Mouse (Mus musculus) adrenal gland, adult 8-10 months (tissue): ENCODE results near the gene Shisa9. TPM values are rescaled to one million over a fixed set of nuclear protein-coding genes. Genes with fewer than 3 reads are reported as not detected.
A peak's percentile ranks its signal among the peaks of the same experiment; 100 is the strongest.
"Not testable (repeated sequence)": the region's sequence is repeated elsewhere in the genome, so short reads cannot be mapped to it uniquely, and the experiment has no call there.

Source experiments
- DNase-seq: peaks from one replicate; pipeline ENCODE4 v3.0.0; 2022
- total RNA-seq, 4 experiments: library from RNA; stranded (reverse); gene quantifications; 2 replicates each; pipeline ENCODE4 v1.2.4; 2022

The Shisa9 gene
- 1 to 10 TPM; 4.5 to 8.7 (median 7.2) TPM for total RNA-seq

DNA sequence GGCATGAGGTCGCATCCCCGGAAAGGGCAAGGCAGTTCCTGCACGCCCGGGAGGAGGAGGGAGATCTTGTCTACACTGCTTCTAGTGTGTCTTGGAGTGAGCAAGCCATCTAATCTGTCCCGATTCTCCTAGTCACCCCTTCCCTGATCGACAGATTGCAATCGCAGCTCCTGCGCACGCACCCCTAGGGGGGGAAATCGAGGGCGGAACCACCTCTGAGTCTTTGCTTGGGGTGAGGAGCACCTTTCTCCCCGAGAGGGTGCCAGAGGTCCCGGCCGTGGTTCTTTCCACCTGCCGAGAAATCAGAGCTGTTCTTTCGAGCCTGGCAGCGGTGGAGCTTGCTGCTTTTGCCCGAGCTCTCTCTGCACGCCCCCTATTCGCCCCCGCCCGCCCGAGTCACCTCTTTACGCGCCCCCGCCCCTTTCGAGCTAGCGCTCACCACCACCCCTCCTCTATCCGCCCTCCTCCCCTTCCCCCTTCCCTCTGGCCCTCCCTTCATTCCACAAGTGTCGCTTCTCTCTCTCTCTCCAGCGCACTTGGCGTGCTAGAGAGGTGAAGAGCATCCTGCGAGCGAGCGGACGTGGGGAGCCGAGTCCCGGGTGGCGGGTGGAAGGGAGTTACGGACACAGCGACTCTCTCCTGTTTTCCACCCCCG lies at the start of gene Shisa9:
Shisa9 (plus strand) TSS at position 498 of the 655 bp plus-strand sequence.
- DNase-seq: peak; percentile 7

- DNase-seq: peak; percentile 7
Observed at GRCm38 (mm10) chr16:11940477-11940876, 43.4 kb upstream of the Shisa9 start.

DNA sequence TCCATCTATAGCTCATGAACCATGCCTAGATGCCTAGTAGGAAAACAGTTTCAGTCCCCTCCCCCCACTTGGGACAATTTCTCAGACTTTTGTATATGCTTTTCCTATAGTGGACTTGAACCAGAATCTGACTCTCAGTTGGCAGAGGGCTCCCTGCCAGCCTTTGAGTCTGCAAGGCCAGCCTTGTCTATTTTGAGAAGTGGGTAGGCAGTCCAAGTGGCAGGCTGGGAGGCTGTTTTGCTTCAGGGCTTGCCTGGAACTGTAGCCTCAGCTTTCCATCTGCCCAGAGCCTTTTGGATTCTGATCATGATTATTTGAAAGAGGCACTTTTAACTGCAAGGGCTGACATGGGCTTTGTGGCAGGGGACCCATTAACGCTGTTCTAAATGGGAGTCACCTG lies 23.2 kb upstream of the Shisa9 start:
- no peak for DNase-seq

GRCm38 (mm10) chr16:11966041-11966440 lies 17.9 kb upstream of the Shisa9 start:
- DNase-seq: no peak

- not testable (repeated sequence) for DNase-seq
Observed at GRCm38 (mm10) chr16:11966810-11967209, 17.1 kb upstream of the Shisa9 start.

- DNase-seq: no peak
Observed at GRCm38 (mm10) chr16:11967579-11967978, 16.3 kb upstream of the Shisa9 start.

DNA sequence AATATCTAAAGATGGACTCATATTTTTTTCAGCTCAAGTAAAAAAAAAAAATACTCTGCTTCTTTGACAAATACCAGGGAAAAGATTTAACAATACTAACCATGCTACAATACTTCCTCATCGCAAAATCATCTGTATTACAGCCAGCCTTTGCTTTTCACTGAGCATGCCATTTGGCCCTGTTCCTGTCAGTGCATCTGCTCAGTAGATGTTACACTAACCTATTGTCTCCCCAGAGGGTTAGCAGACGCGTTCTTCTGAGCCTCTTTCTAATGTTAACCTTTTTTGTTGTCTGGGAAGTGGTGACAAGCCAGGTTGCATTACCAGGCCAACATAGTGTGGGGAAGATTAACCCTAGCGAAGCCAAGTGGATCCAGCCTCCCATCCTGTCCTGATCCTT lies 10.2 kb upstream of the Shisa9 start:
- DNase-seq: no peak

DNA sequence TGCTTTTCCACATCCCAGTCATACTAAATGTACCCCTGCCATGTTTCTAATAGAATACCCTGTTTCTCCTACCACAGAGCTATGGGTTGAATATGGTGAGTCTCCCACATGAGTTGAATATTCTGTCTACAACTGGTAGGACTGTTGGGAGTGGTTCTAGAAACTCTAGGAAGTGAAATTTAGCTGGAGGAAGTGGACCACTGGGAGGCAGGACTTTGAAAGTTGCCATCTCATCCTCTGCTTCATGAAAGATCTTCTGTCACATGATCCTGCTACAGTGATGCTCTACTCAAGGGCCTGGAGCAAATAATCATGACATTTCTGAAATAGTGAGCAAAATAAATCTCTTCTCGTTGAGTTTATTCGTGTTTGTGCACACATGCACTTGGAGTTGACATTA lies 7.2 kb upstream of the Shisa9 start:
- DNase-seq: no peak

- peak; percentile 11 for DNase-seq
Observed at GRCm38 (mm10) chr16:11980764-11981163, 3.1 kb upstream of the Shisa9 start.

GRCm38 (mm10) chr16:11983106-11983615 lies 752 bp upstream of the Shisa9 start:
- DNase-seq: peak; percentile 4

GRCm38 (mm10) chr16:11984271-11984791 lies 418 bp downstream of the Shisa9 start:
- DNase-seq: peak; percentile 9

GRCm38 (mm10) chr16:11987056-11987455 lies 3.1 kb downstream of the Shisa9 start:
- no peak for DNase-seq

DNA sequence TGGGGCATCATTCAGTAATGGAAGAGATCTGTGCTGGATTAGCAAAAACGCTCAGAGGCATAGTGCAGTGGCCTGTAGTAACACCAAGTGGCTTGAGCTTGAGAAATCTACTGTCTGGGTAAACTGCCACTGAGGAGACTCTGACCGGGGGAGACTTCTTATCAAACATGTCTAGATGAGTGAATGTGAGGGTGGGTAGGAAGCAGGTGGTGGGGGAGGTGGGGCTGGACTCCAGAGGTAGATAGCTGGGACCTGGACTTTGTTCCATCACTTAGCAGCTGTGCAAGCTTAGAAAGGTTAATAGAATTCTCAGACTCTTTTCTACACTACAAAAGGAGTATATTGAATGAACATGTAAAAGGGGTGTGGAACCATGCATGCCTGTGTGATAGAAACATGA lies 21.3 kb downstream of the Shisa9 start:
- DNase-seq: no peak

DNA sequence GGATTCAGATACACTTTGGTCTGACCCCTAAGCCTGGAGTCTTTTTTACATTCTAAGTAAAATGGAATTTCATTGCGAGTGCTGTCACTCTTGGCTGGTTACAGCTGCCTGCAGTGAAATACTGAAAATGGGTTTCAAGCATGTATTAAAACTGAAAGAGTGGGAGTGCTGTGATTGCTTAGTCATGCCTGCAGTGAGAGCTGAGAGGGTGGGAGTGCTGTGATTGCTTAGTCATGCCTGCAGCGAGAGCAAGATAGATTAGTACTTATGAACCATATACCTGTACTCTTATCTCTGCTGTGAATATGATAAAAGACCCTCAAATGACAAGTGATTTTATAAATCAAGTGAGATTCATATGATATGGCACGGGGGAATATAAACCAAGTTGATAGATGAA lies 26.2 kb downstream of the Shisa9 start:
- DNase-seq: no peak

DNA sequence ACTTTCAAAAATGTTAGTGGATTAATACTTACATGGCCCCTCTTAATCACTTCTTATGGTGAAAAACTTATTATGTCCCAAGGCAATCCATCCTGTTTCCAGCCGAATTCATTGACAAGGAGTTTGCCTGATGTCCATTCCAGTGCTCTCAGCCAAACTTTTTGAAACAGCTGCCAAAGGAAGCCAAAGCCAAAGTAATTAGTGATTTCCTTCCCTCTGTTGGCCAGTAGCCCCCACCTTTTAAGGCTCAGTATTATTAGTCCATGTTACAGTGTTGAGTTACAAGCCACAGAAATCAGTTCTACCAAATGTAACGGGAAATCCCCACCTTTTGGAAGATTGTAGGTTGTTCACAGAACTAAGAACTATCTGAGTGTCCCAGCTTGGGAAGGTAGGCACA lies 28.8 kb downstream of the Shisa9 start:
- no peak for DNase-seq

DNA sequence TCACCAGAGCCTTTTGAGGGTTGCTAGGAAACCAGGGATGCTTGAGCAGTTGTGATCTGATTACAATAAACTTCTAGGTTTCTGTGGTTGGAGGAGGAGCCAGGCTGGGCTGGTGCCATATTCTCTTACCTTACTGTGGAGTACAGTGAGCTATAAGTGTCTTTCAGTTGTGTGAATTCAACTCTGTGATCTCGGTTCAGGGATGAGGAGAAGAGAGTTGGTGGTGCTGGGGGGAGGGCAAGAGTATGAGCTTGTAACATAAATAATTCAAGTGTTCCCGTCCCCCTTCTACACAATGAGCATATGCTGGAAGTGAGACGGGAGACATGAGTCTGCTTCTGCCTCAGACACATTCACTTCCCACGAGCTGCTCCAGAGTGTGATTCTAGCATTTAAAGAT lies 30.6 kb downstream of the Shisa9 start:
- DNase-seq: no peak

DNA sequence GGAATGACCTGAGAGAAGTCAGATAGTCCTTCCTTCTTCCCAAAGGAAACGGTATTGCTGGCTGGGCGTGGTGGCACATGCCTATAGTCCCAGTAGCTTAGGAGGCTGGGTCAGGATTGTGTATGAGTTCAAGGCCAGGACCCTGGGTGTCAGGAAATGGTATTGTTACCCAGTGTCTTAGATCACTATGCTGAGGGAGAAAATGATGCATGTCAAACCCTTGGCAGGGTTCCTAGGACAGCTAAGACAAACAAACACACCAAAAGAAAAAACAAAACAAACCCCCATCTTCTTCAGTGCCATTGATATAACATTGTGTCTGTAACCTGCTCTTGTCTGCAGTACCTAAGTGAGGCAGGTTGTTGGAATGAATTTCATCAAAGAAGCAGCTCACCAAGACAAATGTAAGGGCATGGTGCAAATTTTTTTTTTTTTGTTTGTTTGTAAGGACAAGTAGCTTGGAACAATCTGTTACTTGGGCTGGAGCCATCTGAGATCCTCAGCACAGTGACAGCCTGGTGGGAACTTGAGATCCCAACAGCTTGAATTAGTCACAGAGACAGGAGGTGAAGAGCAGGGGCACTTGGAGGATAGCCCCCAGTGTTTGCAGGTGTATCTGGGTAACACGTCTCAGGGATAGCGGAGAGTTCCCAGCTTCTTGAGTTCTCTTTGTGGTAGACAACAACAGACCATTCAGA lies 34.2 kb downstream of the Shisa9 start:
- no peak for DNase-seq

DNA sequence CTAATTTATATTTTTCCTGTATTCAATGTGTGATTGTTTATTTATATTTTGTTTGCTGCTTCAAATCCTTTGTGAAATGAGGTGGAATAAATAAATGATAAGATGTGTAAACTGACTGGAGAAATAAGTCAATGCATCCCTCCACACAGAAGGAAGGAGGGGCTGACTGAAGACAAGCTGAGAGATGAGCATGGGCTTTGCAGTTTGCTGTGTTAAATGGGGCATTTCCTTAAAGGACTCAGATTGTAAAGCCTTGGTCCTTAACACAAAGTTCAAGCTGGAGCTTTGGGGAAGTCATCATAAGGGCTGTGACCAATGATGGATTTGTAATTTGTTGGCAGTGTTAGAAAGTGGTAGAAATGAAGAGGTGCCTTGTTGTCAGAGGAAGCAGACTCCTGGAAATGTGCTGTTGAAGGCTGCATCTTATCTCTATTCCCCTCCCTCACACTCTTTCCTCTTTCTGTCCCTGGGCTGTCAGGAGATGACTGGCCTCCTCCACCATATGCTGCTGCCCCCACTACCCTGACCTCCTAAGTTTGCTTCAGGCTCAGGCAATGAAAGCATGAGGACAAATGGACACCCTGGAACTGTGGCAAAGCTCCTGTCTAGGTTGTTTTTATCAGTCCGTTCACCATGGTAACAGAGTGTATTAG lies 36.3 kb downstream of the Shisa9 start:
- DNase-seq: no peak

DNA sequence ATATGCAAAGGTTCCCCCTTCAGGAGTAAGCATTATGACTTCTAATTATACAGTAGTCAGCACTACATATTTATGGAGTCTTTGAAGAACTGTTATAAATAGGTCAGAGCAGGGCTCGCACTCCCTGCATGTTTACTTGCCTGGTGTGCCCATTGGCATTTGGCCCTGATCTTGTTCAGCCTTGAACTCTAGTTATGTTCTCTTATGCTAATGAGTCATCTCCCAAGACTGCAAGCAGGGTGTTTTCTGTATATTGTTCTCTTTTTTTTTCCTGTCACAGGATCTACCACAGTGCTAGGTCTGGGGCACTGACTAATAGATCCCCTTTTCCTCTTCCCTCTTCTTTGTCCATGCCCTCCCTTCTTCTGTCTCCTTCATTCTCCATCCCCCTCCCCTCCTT lies 48.5 kb downstream of the Shisa9 start:
- DNase-seq: peak; percentile 68

GRCm38 (mm10) chr16:12034868-12035267 lies 51.0 kb downstream of the Shisa9 start:
- DNase-seq: peak; percentile 37

DNA sequence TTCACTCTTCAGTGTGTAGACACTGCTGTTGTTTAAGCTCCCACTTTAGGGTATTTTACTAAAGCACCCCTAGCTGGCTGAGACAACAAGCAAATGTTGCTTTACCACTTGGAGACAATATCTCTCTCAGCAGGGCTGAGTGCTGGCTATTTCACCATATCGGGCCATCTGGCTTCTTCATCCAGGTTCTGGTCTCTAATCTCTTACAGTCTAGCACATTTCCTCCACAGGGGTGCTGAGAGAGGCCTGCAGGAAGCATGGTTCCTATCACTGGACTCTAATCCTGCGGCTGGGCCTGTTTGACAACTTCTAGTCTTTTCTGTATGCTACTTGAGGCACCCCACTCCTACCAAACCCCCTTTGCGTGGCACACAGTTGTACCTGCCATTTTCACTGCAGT lies 51.7 kb downstream of the Shisa9 start:
- DNase-seq: no peak

DNA sequence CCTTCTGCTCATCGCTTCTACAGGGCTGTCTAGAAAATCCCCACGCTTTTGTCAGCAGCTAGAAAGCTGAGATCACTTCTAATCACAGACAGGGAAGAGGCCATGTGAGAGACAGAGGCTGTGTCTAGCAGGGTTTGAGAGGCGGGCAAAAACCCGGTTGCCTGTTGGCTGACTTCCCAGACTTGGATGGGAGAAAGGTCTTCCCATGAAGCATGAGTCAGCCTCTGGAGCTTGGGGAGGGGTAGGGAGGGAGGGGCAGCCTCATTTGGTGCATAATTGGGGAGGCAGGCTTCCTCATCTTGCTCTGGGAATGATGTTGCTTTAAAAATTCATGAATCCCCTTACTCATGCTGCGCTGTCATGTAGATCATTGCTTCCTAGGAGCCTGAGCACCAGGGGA lies 57.0 kb downstream of the Shisa9 start:
- DNase-seq: peak; percentile 84

DNA sequence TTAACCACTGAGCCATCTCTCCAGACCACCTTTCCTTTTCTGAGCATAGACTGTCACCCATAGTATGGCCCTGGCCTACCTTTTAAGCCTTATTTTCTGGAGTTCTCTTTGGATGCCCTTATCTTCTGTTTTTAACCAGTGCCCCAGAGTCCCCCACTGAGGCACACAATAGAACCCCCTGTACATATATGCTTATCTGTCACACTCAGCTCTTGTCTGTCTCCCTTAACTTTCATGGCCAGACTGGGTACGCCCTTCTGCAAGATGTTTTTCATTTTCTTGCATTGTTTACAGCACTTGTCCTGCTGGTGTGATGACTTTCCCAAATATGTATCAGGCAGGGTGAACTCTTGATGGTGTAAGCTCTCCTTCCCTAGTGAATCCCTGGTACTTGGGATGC lies 68.1 kb downstream of the Shisa9 start:
- no peak for DNase-seq
